Mouse (Mus musculus) right cerebral cortex, postnatal 10 days (tissue): Measurements from ENCODE around the gene Atad2b.
"Not testable (repeated sequence)": the region's sequence is repeated elsewhere in the genome, so short reads cannot be mapped to it uniquely, and the experiment has no call there.

Experiments
- DNase-seq, 2 experiments: peaks; one replicate each; pipeline ENCODE4 v3.0.0; 2021; ENCODE audit warnings: low spot score in 2 of 2

Atad2b gene

GRCm38 (mm10) chr12:4910496-4910895, 6.7 kb upstream of the Atad2b start:
- not testable (repeated sequence) for DNase-seq

GRCm38 (mm10) chr12:4911716-4912115, 5.4 kb upstream of the Atad2b start:
- no peak for DNase-seq

GRCm38 (mm10) chr12:4914441-4914840, 2.7 kb upstream of the Atad2b start:
- DNase-seq, result no peak

DNA sequence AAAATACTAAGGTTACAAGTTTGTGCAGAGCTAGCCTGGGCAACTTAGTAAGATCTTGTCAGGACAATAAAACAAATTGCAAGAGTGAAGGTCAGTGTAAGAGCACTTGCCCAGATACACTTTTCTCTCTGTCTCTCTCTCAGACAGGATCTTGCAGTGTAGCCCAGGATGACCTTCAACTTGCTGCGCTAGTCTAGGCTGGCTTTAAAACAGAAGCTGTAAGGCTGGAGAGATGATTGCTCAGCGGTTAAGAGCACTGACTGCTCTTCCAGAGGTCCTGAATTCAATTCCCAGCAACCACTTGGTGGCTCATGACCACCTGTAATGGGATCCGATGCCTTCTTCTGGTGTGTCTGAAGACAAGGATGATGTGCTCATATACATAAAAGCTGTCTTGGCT, 2.2 kb upstream of the Atad2b start:
- DNase-seq, result no peak

GRCm38 (mm10) chr12:4917805-4918591, 845 bp downstream of the Atad2b start:
- peak; percentile 47 to 53 for DNase-seq

DNA sequence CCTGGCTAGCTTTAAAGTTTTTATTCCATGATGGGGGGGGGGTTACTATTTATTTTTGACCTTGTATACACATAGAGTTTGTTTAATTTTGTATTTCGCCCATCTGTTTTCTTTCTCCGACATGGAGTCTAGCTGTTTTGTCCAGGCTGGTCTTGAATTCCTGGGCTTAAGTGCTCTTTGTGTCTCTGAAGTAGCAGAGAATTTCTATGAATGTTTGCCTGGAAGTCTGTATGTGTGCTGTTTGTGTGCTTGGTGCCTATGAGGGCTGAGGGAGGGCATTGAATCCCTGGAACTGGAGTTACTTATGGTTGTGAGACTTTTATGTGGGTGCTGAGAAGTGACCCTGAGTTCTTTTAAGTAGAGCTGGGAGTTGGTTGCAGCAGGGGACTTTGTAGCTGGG, 11.0 kb downstream of the Atad2b start:
- no peak for DNase-seq

GRCm38 (mm10) chr12:4930820-4931548, 13.8 kb downstream of the Atad2b start:
- DNase-seq, result no peak

DNA sequence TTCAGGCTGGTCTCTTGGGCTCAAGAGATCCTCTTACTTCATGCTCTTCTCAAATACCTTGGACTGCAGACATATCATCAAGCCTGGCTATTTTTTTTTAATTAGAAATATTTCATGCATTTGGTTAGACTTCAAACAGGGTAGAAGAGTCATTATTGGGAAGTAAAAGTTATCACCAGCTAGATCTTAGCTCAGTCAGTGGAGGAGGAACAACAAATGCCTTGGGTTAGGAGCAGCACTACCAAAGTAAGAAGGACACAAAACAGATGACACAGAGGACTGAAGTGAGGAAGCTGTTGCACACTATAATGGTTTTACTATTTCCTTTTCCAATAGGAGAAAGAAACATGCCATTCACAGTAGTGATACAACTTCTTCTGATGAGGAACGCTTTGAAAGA, 35.1 kb downstream of the Atad2b start:
- DNase-seq, result no peak

- DNase-seq, result no peak
These were observed 36.0 kb downstream of the Atad2b start for GRCm38 (mm10) chr12:4953156-4953555.

DNA sequence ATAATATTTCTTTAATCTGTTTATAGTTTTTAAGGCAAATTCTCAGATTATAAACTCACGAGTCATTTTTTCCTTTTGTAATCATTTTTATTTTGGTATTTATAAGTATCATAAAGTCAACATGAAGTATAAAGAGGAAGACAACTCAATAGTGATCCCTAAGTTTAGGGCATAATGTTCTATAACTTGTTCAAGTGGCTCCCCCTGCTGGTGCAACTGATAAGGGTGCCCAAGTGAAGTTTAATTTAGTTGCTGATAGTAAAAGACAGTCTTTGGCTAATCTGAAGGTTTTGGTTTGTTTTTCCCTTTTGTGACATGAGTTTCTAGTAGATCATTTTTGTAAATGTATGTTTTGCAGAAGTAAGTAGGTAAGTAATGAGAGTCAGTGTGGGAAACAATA, 55.8 kb downstream of the Atad2b start:
- peak; percentile 71 to 85 for DNase-seq

- DNase-seq, result no peak
These were observed 61.2 kb downstream of the Atad2b start for GRCm38 (mm10) chr12:4978324-4978723.

GRCm38 (mm10) chr12:4996981-4997380, 79.8 kb downstream of the Atad2b start:
- no peak for DNase-seq

- DNase-seq, result no peak
These were observed 88.2 kb downstream of the Atad2b start for GRCm38 (mm10) chr12:5005338-5005737.

DNA sequence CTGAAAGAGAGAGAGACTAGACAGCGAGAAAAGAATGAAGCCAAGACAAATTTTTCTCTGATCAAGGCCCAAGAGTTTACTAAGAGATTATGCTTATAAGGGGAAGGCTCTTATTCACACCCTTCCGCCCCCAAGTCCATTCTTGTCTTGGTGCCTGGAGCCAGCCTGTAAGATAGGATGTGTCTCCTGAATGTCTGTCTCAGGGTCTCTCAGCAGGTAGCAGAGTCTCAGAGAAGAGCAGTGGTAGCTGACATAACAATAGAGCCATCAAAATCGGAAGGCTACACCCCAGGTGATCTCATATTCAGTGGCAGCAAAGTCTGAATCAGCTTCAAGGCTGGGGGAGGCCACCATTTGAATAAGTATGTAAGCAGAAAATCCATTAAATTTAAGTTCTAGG, 88.6 kb downstream of the Atad2b start:
- DNase-seq, result not testable (repeated sequence)

DNA sequence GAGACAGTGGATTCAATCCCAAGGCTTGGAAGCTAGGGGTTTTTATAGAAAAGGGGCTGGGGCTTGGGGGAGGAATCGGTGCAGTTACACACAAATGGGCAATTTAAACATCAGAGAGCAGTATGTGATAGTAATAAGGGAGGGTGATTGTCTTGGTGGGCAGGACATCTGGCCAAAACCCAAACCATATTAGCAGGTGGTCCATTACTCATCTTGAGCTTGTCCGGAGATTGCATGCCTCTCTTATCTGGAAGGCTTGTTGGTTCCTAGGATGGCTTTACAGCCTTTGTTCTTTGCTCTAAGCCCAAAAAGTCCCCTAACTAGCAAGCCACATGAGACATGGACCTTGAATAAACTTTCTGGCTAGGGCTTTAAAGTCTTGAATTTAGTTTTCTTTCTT, 91.5 kb downstream of the Atad2b start:
- DNase-seq, result not testable (repeated sequence)

GRCm38 (mm10) chr12:5025226-5025861, 108.2 kb downstream of the Atad2b start:
- DNase-seq, result peak in 1 of 2 experiments; percentile 48

- DNase-seq, result peak in 1 of 2 experiments; percentile 34
These were observed 111.9 kb downstream of the Atad2b start for GRCm38 (mm10) chr12:5029035-5029434.

DNA sequence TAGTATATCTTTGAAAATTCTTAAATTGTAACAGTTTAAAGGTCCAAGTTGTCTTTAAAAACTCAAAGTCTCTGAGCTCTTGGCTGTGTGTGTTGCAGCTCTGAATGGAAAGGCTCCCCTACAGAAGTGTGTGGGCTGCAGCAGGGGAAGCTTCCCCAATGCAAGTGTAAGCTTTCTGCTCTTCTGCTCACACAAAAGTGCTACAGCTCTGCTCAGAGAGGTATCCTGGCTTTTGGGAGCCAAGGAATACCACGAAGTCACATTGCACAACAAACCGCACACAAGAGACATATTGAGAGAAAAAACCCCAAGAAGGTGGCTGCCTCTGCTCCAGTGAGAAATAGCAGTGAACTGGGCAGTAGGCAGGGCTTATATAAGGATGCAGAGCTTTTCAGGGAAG, 120.9 kb downstream of the Atad2b start:
- DNase-seq, result no peak

- DNase-seq, result peak in 1 of 2 experiments; percentile 21
These were observed 127.0 kb downstream of the Atad2b start for GRCm38 (mm10) chr12:5044141-5044540.

GRCm38 (mm10) chr12:5048104-5048503, 131.0 kb downstream of the Atad2b start:
- DNase-seq, result no peak

DNA sequence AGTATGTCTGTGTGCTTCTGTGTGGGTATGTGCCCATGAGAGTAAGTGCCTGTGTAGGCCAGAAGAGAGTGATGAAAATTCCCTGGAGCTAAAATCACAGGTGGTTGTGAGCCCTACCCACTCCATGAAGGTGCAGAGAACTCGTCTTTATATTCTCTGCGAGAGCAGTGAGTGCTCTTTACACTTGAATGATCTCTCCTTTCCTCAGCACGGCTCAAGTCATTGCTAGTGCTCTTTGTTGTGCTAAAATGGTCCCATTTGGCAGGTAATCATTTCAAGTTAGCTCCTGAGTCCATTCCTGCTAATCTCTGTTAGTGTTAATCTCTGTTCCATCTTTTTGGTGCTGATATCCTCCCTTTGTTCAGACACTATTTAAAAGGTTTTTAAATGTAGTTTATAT, 150.4 kb downstream of the Atad2b start:
- no peak for DNase-seq

DNA sequence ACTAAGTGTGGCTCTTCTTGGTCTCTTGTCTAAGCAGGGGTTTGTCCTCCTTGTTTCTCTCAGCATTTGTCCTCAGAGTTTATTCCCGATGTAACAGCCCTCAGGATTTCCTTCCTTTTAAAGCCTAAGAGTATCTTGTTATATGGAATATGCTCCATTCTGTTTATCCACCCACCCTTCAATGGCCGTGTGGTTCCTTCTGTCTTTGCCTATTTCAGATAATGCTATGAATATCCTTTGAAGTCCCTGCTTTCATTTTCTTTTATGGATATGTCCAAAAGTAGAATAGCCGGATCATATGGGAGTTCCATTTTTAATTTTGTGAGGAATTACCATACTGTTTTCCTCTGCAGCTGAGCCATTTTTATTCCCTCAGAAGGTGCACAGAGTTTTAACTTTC, 153.0 kb downstream of the Atad2b start:
- DNase-seq, result peak in 1 of 2 experiments; percentile 51

GRCm38 (mm10) chr12:5073191-5073590, 156.0 kb downstream of the Atad2b start:
- DNase-seq, result peak in 1 of 2 experiments; percentile 56
